Mouse (Mus musculus) A20 (cell line): ENCODE measurements at regions not wholly inside any gene's neighbourhood (a gene's known extent, or its start where the extent isn't known, plus 50 kb on each side); places are given as distances from the start of the nearest gene placed in this dataset.

Source experiments
- DNase-seq: peaks from one replicate; pipeline ENCODE4 v3.0.0-alpha.2; 2011; ENCODE audit warnings: low read depth, low spot score

DNA sequence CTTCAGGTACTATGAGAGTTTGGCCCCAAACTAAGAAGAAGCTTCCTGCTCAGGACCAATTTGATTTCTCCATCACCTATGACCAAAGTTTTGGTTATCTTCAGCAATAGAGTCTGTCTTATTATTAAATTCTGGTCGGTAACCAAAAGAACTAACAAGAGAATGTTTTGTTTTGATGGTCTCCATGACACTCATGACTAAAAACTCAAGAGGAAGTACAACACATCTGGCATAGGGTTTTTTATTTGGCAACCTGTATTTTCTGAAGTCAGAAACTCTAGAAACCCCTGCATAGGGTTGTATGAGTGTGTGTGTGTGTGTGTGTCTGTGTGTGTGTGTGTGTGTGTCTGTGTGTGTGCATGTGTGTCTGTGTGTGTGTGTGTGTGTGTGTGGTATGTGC is 310.5 kb downstream of the Ptprc start:
- peak; percentile 85 for DNase-seq

DNA sequence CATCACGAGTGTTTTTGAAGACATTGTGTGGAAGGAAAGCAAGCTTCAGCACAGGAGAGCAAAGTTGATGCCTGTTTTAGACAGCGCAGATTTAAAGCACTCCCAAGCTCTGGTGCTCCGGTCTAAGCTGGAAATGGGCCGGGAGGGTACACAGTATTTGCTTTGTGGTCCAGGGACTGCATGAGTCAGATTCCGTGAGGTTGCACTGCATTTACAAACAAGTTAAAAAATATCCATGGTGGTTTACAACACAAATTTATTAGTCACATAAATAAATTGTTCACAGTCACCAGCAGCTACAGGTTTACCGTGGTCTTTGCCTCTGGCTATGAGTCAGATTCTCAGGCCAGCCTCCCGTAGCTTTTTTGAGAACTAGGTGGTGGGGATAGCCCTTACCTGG is 312.0 kb downstream of the Ptprc start:
- DNase-seq, result peak; percentile 14

DNA sequence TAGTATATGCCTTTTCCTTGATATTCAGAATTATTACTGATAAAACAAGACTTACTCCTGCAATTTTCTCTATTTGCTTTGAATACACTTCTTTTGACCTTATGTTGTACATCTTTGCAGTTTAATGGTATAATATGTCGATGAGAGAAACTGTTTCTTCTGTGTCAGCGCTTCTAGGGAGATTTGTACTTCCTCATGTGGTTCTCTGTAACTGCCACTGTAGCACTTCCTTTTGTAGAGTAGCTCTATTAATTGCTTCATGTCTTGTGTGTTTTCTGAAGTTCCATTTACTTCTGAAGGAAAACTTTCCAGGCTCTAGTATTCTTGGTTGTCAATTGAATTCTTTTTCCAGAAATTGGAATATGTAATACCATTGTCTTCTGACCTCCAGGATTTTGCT is 323.2 kb downstream of the Ptprc start:
- no peak for DNase-seq

DNA sequence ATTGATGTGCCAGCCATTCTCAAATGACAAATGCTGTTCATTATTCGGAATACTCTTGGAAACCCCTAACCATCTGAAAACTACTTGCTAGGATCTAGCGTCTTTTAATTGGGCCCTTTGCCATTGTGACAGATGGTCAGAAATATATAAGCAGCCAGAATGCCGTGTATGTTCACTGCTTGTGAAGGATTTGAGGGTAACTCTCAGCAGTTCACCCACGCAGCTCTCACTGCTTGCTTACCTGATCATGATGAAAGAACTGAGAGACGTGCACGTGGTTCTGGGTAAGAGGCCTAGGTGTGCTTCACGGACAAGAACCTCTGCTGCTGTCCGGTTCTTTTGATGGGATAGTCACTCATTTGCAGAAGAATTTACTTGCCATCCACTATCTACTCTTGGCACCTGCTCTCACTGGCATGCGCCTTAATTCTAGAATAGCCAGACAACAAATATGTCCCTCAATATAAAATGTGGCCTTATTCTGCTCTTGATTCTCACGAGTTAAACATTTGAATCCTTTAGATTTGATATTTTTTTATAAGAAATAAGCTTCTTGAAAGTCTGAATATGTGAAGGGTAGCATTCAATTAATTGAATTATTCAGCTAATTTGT is 328.1 kb downstream of the Ptprc start:
- DNase-seq, result no peak

DNA sequence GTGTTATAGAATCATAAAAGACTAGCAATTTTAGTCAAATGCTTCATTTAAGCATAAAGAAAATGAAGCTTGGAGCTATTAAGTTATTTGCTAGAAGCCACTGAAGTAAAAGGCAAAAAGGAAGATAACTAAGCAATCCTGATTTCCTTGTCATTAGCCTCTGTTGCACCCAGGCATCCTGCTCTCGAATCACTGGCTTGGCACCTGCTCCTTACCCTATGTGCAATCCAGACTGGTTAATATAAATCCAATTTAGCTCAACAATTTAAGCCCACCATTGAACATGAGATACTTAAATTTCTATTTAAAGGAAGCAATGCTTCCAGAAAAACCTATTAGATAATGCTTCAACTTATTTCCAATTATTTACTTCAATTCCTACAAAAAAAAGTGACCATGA is 328.7 kb downstream of the Ptprc start:
- DNase-seq, result no peak

DNA sequence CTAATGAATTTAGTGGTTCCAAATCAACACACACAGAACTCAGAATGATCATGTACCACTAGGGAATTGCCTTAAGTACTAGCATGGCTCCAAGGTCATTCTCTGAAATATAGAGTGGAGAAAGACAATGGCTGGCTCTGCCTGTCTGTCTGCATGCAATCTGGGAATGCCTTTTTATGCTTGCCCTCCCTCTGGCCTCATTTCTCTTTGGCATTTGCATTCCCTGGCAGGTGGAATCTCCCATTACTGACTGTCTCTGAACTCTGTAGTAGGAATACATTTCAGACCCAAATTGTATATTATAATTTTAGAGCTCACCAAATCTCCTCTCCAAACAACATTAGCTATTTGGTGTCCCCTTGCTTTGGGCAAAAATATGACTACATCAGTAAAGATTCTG is 335.0 kb downstream of the Ptprc start:
- no peak for DNase-seq

DNA sequence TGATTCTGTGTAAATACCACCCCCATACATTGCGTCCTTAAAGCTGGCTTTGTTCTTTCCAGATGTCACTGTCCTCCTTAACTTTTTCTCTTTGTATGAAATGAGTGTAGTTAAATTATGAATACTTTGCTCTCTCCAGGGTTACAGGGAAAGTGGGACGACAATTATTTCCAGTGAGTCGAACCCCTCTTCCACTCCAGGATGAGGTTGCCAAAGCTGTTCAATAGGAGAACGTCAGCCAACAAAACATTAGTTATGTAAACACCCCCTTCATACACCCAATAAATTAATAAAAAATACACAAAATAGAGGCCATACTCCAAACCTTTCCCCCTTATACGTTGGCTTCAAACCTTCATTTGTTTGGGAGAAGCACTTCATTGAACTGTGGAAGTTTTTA is 335.8 kb downstream of the Ptprc start:
- DNase-seq, result no peak

DNA sequence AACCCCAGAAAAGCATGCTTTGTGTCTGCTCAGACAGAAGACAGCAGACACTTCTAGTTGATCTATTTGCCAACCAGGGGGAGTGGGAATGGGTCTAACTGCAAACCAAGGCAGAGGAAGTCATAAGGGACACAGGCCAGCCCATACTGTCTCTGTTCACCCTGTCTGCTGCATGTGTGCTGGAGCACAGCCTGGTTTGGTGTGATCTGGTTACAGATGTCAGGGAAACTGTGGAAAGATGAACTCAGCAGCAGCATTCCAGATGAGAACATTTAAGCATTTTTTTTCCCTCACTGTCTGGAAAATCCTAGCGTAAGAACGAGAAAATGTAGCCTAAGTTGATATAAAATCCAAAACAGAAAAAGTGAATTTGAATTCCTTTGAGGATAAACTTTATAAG is 336.2 kb downstream of the Ptprc start:
- no peak for DNase-seq

DNA sequence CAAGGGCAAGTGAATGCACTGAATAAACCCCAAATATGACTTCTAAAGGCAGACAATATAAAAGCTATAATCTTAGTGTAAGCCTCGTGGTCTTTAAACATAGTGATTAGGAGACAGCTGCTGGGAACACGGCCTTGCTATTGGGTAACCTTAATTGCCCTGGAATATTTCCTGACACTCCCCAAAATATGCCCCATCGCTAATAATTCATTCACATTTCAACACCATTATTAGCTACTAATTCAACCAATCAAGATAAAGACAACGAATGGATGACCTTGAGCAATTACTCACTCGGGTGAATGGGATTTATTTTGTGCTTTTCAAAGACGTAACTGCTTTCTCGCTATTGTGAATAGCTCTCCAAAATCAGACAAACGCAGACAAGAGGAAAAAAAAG is 337.2 kb downstream of the Ptprc start:
- DNase-seq, result no peak

DNA sequence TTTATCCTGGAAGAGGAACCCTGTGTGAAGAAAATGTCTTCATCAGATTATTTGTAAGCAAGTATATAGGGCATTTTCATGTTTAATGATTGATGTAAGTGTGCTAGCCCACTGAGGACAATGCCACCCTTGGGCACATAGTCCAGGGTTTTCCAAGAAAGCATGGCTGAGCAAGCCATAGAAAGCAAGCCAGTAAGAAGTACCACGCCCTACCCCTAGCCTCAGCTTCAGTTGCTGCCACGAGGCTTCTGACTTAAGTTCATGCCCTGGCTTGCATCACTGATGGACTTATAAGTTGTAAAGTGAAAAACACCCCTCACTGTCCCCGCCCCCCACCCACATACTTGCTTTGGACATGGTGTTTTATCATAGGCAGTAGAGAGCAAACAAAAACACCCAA is 342.0 kb downstream of the Ptprc start:
- DNase-seq, result no peak

DNA sequence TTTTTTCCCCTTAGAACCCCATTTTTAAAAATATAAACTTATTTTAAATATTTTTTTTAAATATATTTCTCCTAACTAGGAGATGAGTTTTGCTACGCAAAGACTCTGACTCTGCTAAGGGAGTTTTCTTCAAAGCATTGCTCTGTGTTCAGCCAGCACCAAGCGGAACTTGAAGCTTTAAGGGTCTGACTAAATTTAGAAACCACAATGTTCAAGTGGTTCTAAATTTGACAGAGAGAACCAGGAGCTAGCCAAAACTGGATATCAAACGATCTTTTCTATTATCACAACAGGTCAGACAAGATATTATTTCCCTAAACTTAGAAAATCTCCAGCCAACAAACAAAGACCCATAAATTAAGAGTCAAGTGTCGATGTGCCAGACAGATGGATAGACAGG is 344.2 kb downstream of the Ptprc start:
- DNase-seq, result no peak

DNA sequence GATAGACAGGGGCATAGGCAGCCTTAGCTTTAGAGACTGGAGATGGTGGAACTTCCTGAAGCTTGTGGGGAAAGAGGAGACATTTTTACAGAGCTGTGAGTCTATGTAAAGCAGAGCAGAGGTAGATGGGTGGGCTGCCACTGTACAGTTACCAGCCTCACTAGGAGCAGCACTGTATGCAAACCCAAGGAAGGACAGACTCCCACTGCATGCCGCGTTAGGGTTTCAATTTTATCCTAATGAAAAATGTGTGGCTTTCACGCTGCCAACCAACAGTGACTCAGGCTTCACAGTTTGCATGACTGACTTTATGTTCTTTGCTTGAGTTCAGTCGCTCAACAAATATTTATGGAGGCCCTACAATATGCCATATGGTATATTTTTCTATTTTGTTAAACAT is 348.1 kb downstream of the Ptprc start:
- no peak for DNase-seq

DNA sequence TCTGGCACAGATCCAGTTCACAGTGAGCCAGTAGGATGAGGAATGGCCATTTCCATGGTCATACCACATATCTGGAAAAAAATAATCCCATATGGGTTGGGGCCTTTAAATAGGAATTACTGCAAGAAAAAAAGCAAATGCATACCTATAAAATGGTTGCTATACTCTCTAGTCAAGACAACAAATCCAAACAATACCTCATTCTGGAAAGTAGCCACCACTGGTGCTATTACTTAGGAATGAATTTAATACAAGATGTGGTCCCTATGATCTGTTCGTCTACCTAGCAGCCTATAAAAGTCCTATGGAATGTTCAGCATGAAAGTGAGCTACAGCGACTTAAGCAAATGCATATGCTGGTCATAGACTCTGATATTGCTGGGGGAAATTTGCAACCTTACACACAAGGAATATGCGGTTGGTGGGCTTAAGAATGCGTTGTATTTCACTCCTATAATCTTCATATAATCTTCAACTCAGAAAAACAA is 360.1 kb downstream of the Ptprc start:
- DNase-seq, result no peak

DNA sequence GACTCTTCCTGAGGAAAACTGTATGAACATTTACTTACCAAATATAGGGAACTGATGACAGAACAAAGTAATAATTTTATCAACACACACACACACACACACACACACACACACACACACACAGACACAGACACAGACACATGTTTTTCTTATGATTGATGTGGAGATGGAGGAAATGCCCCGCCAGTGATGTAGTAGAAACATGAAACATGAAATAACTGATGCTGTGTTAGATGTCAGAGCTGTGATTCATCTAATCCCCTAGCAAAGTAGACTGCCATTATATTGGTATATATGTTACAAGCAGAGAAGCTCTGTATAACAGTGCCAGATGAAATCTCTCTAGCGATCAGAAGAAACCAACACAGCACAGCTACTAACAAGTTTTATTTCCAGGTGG is 361.0 kb downstream of the Ptprc start:
- DNase-seq, result no peak

DNA sequence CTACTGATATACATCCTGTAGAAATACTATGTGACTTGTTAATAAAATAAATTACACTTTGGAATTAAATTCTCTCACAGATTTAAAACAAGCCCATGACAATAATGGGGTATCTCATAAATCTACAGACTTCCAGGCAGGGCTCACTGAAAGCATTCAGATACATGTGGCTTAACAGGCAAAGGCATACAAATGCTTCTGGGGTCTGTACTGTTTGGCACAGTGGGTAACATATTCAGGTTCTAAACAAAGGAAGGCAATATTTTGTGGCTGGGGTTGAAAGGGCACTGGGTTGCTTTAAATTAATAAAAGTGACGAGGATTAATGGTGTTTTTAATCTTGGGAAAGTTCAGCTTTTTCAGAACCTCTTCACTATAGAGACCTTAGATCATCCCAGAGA is 361.8 kb downstream of the Ptprc start:
- no peak for DNase-seq

DNA sequence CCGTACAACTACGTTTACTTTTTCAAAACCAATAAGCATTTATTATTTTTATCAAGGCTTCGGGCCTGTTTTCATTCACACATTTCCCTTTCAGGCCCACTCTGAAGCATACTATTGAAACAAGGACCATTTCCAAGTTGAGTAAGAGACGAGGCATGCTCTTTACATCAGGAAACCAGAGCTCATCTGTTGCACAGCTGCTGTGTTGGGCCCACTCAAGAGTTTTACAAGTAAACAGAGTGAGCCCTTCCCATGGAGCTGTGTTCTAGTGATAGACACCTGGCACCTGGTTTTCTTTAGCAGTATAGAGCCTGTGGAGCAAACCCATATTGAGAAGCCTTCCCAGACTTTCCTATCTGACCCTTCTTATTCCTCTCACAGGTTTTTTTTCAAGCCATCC is 363.5 kb downstream of the Ptprc start:
- DNase-seq, result no peak

DNA sequence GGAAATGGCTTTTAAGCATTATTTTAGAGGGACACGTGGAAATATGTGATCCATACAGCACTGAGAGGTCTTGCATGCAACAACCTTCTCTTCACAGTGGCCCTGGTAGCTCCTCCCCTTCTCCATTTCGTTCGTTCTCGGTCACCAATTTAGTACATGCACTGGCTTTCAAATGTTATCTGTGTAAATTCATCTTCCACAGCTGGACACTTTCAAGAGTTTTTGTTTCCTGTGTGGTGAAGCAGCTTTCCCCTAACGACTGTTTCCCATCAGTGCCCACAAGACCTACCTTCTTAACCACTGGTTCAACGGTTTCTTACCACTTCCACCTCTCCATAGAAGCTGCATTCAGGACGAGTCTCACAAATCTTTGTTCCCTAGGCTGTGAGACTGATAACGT is 368.8 kb downstream of the Ptprc start:
- DNase-seq, result no peak

DNA sequence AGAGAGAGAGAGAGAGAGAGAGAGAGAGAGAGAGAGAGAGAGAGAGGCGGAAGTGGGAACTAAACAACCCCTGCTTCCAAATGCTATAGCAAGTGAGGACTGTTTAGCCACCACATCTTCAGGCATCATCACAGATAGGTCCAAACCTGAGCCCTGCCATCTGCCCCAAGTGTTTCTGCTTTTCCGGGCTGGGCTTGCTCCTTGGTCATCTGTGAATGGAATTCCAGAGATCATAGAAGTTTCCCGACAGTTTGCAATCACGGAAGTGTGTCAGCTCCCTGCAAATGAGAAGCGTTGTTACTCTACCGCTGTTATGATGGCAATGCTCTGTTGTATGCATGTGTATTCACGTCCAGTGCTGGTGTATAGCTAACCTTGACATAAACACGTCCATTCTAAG is 369.3 kb downstream of the Ptprc start:
- DNase-seq, result no peak

DNA sequence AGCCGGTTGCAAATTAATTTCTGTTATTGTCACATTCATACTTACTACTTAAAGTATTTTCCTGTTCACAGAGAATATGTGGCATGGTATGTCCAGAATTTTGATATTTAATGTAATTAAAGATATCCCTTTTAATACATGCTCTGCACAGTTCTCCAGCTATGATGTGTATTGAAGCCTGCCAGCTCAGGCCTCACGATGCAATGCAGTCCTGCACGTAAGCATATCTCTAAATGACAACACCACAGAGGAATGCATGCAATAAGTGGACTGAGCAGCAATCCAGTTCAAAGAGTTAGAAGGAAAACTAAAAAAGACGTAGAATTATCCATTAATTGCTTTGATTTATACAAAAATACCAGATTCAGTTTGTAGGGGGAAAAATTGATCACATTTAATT is 373.4 kb downstream of the Ptprc start:
- no peak for DNase-seq

DNA sequence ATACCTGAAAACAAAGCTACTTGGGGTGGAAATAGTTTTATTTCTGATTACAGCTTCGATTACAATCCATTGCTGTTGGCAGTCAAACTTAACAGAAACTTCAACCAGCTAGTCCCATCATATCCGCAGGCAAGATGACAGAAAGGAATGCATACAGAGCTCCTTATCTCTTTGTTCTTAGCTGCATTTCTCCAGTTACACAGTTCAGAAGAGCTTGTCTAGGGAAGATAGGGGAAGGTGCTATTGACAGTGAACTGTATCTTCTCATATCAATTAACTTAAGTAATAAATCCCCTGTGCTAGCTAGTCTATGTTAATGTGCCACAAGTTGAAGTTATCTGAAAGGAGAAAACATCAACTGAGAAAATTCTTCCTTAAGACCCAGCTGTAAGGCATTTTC is 374.8 kb downstream of the Ptprc start:
- no peak for DNase-seq

DNA sequence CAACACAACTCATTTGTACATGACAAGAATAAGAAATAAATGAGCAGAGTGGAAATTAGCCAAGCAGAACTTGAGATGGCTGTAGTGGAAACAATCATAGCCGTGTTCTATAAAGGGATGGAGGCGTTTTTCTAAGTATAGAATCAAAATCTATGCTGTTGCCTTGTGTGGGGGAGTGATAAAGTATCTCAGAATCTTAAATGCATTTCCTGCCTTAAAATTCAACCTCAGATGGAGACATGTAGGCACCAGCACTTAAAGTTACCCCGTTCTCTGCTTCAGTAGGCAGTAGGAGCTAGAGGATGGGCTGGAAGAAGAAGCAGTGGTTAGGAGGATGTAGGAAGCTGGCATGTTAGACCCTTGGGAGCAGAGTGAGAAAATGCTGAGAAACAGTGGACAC is 386.7 kb downstream of the Ptprc start:
- DNase-seq, result no peak

DNA sequence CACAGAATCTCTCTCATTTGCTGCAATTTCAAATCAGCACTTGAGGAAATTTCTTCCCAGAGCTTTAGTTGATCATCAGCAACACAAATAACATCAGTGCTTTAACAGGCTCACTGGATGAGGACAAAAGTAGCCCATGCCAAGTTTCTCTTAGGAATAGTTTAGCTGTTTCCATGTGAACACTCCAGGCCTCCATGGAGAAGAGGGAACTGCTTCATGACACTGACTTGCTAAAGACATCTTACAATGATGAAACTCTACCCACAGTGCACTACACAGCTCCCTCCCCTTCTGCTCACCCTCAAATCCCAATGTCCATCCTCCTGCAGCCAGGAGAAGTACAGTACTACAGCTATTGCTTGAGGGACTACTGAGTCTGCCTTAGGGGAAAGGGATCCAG is 388.9 kb downstream of the Ptprc start:
- no peak for DNase-seq

DNA sequence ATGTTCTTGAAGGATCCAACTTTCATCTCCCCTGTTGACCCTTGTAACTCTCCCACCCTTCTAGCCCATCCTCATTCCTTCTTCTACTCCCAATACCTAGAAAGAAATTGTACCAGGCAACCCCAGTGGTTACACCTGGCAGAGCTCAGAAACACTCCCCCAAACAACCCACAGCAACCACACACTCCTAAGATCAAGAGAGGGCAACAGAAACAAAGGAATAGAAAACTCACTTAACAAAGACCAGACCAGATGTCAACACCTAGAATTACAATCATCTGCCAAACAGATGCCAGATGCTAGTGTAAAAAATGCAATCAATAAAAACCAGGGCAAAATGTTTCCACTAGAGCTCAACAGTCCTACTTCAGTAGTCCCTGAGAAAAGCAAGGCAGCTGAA is 400.9 kb downstream of the Ptprc start:
- no peak for DNase-seq

DNA sequence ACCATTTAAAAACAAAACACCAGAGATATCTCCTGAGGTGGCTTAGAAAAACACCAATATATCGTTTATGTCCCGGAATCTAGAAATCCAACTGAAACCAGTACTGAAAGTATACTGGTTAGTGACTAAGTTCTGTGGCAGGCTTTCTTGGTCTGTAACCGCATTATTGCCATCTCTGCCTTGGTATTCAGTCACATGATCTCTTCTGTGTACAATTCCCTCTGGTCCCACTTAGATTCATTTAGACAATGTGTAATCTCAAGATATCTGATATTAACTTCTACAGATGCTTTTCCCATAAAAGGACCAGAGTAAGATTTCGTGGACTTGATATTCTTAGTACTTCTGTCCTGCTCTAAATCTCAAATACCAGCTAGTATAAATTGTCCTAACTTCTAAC is 414.7 kb downstream of the Ptprc start:
- no peak for DNase-seq
